Mouse (Mus musculus) colon, adult 2 months (tissue): ENCODE results near the gene Zfp317. TPM values are rescaled to one million over a fixed set of nuclear protein-coding genes. Genes with fewer than 3 reads are reported as not detected.

ENCODE experiments used
- polyA plus RNA-seq: library from polyadenylated mRNA; depleted of rRNA; stranded (reverse); fragments of >200 nt; gene quantifications from 2 replicates; pipeline ENCODE4 v1.2.3, GENCODE M21; 2012; rRNA removed

Zfp317 gene
- polyA plus RNA-seq: 3.9 and 4.6 TPM in 2 replicates

DNA sequence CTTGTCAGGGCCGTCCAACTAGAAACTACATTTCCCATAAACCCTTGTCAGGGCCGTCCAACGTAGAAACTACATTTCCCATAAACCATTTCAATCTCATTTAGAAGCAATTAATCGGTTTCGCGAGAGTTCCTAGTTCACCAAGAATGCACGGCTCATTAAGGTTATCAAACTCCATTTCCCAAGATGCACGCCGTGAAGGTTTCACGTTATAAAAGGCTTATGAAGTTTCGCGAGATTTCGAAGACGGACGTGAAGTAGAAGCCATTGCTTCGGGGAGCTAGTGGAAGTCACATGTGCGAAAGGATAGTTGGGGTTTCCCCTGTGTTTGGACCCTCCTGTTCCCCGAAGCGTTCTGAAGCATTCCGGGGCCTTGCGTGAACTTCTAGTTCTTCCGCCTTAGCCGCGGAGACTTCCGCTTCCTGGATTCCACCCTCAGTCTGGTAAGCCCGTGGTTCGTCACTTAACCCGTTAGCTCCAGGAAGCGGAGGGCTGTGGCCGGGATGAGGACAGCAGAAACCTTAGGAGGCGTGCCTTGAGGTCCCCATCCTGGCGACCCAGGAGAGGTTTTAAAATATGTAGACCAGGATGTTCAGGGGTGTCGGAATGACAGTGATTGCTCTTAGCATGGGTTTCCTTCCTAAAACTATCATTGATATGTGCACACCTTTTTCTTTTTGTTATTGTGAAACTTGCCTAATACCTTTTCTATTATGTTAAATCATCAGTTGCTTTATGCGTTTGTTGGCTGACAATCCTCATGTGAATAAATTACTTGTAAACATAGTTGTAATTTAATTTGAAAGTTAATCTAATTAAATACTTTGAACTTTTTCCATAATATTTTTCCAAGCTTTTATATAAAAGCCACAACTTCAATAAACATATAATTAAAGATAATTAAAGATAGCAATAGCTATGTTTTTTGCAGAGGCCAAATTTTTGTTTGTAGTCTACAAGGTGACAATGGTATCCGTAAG, at the start of gene Zfp317:
Zfp317 (plus strand) TSS at position 260 of the 980 bp plus-strand sequence.

DNA sequence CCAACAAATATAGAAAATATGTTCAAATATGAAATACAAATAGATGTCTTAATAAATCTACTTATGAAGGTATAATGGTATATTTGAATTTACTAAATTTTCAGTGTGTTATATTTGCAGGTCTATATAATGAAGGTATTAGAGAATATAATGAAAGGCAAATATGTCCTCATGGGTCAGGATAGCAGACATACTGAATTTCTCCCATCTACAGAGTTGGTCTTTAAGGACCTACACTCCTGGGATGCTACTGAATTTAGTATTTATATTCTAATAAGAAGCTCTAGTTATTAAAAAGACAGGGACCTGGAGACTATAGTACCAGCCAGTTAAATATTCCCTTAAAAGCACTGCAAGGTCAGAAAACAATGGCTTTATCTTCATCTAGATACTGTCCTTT, 39.6 kb upstream of the Zfp317 start, which contains the start of gene Olfr855:
Olfr855 (plus strand) TSS at position 301 of the 400 bp plus-strand sequence.

Other genes with a start within 250 kb of the Zfp317 start
- not detected in 2 replicates for gene Olfr847, start 243.4 kb upstream of the Zfp317 start, polyA plus RNA-seq
- not detected in 2 replicates for gene Olfr849, start 181.8 kb upstream of the Zfp317 start, polyA plus RNA-seq
- gene Olfr850, start 143.9 kb upstream of the Zfp317 start, polyA plus RNA-seq: not detected in 2 replicates
- not detected in 2 replicates for gene Olfr851, start 128.8 kb upstream of the Zfp317 start, polyA plus RNA-seq
- not detected in 2 replicates for gene Olfr853, start 81.0 kb upstream of the Zfp317 start, polyA plus RNA-seq
- not detected in 2 replicates for gene Olfr854, start 54.7 kb upstream of the Zfp317 start, polyA plus RNA-seq
- gene Olfr855, start 39.5 kb upstream of the Zfp317 start, polyA plus RNA-seq: not detected in 2 replicates
- gene Olfr857, start 87.3 kb downstream of the Zfp317 start, polyA plus RNA-seq: not detected in 2 replicates
- gene Olfr58, start 158.2 kb downstream of the Zfp317 start, polyA plus RNA-seq: not detected in 2 replicates
- not detected in 2 replicates for gene Olfr859, start 182.8 kb downstream of the Zfp317 start, polyA plus RNA-seq
- not detected in 2 replicates for gene Olfr860, start 227.6 kb downstream of the Zfp317 start, polyA plus RNA-seq